Mouse (Mus musculus): ENCODE data around the gene Inafm2. TPM values are rescaled to one million over a fixed set of nuclear protein-coding genes. Genes with fewer than 3 reads are reported as not detected.

The Inafm2 gene
- total RNA-seq, 2 experiments from 2014 or later = 3.6 to 4.9 TPM

- no peak for DNase-seq
Observed at GRCm38 (mm10) chr2:118725511-118725910, 20.0 kb upstream of the Inafm2 start.

GRCm38 (mm10) chr2:118726873-118727272, 18.7 kb upstream of the Inafm2 start:
- no peak for DNase-seq

- no peak for DNase-seq
Observed at GRCm38 (mm10) chr2:118727911-118728310, 17.6 kb upstream of the Inafm2 start.

- no peak for DNase-seq
Observed at GRCm38 (mm10) chr2:118728337-118728736, 17.2 kb upstream of the Inafm2 start, which contains the start of gene Plcb2. Gene Plcb2 (minus strand): TSS chr2:118728438.

- no peak for DNase-seq
Observed at GRCm38 (mm10) chr2:118729194-118729593, 16.4 kb upstream of the Inafm2 start.

- no peak for DNase-seq
Observed at GRCm38 (mm10) chr2:118729816-118730621, 15.5 kb upstream of the Inafm2 start.

- DNase-seq = peak; percentile 50
Observed at GRCm38 (mm10) chr2:118730622-118730915, 15.0 kb upstream of the Inafm2 start.

- DNase-seq = no peak
Observed at GRCm38 (mm10) chr2:118731981-118732380, 13.6 kb upstream of the Inafm2 start.

- DNase-seq = no peak
Observed at GRCm38 (mm10) chr2:118733341-118733740, 12.2 kb upstream of the Inafm2 start.

- DNase-seq = no peak
Observed at GRCm38 (mm10) chr2:118740341-118740740, 5.2 kb upstream of the Inafm2 start.

- DNase-seq = no peak
Observed at GRCm38 (mm10) chr2:118741183-118741582, 4.4 kb upstream of the Inafm2 start.

GRCm38 (mm10) chr2:118743261-118743943, 2.2 kb upstream of the Inafm2 start:
- no peak for DNase-seq

GRCm38 (mm10) chr2:118744621-118745020, 937 bp upstream of the Inafm2 start:
- no peak for DNase-seq

- DNase-seq = no peak
Observed at GRCm38 (mm10) chr2:118745915-118746901, 650 bp downstream of the Inafm2 start.

- DNase-seq = no peak
Observed at GRCm38 (mm10) chr2:118747301-118747960, 1.9 kb downstream of the Inafm2 start.

- no peak for DNase-seq
Observed at GRCm38 (mm10) chr2:118749341-118749884, 3.9 kb downstream of the Inafm2 start.

GRCm38 (mm10) chr2:118750476-118750875, 4.9 kb downstream of the Inafm2 start:
- DNase-seq = no peak

GRCm38 (mm10) chr2:118751896-118752791, 6.6 kb downstream of the Inafm2 start:
- DNase-seq = no peak

GRCm38 (mm10) chr2:118752792-118753108, 7.2 kb downstream of the Inafm2 start:
- DNase-seq = no peak

- no peak for DNase-seq
Observed at GRCm38 (mm10) chr2:118754143-118754542, 8.6 kb downstream of the Inafm2 start.

- DNase-seq = no peak
Observed at GRCm38 (mm10) chr2:118755407-118755806, 9.8 kb downstream of the Inafm2 start.

Data from gastrocnemius, postnatal 25 days (tissue).